Mouse (Mus musculus) kidney, postnatal 14 days (tissue): ENCODE data around the gene Il6st.

Experiments used
- DNase-seq: peaks from one replicate; pipeline ENCODE4 v3.0.0; 2022; ENCODE audit warnings: mixed read lengths

Il6st gene

GRCm38 (mm10) chr13:112447108-112447665, 16.7 kb upstream of the Il6st start:
- DNase-seq: no peak

- no peak for DNase-seq
Measured at GRCm38 (mm10) chr13:112450210-112450609, 13.7 kb upstream of the Il6st start.

GRCm38 (mm10) chr13:112457366-112457765, 6.5 kb upstream of the Il6st start:
- DNase-seq: no peak

GRCm38 (mm10) chr13:112458016-112458415, 5.9 kb upstream of the Il6st start:
- DNase-seq: no peak

GRCm38 (mm10) chr13:112458435-112459018, 5.3 kb upstream of the Il6st start:
- no peak for DNase-seq

- no peak for DNase-seq
Measured at GRCm38 (mm10) chr13:112459956-112460355, 3.9 kb upstream of the Il6st start.

GRCm38 (mm10) chr13:112462411-112462987, 1.4 kb upstream of the Il6st start:
- no peak for DNase-seq

- DNase-seq: no peak
Measured at GRCm38 (mm10) chr13:112463337-112463802, 500 bp upstream of the Il6st start.

- DNase-seq: peak; percentile 40
Measured at GRCm38 (mm10) chr13:112464626-112465287, 887 bp downstream of the Il6st start.

- DNase-seq: no peak
Measured at GRCm38 (mm10) chr13:112465585-112465984, 1.7 kb downstream of the Il6st start.

- DNase-seq: no peak
Measured at GRCm38 (mm10) chr13:112466136-112466945, 2.5 kb downstream of the Il6st start.

- DNase-seq: no peak
Measured at GRCm38 (mm10) chr13:112466946-112467255, 3.0 kb downstream of the Il6st start.

GRCm38 (mm10) chr13:112467384-112467783, 3.5 kb downstream of the Il6st start:
- no peak for DNase-seq

GRCm38 (mm10) chr13:112469491-112469890, 5.6 kb downstream of the Il6st start:
- no peak for DNase-seq

GRCm38 (mm10) chr13:112471201-112471600, 7.3 kb downstream of the Il6st start:
- no peak for DNase-seq

- no peak for DNase-seq
Measured at GRCm38 (mm10) chr13:112472401-112473023, 8.6 kb downstream of the Il6st start.

- DNase-seq: no peak
Measured at GRCm38 (mm10) chr13:112473757-112474755, 10.2 kb downstream of the Il6st start.

GRCm38 (mm10) chr13:112479032-112479431, 15.2 kb downstream of the Il6st start:
- no peak for DNase-seq

GRCm38 (mm10) chr13:112479926-112480325, 16.1 kb downstream of the Il6st start:
- no peak for DNase-seq

GRCm38 (mm10) chr13:112482525-112482924, 18.7 kb downstream of the Il6st start:
- DNase-seq: no peak

GRCm38 (mm10) chr13:112483015-112483414, 19.1 kb downstream of the Il6st start:
- DNase-seq: no peak
